Mouse (Mus musculus): ENCODE measurements around the gene Chp2. TPM values are rescaled to one million over a fixed set of nuclear protein-coding genes. Genes with fewer than 3 reads are reported as not detected.
"Not testable (repeated sequence)": the region's sequence is repeated elsewhere in the genome, so short reads cannot be mapped to it uniquely, and the experiment has no call there.

Gene Chp2
- total RNA-seq, 2 experiments from 2014 or later, result 2.3 to 4.7 TPM

GRCm38 (mm10) chr7:122240413-122241119 is 21.3 kb downstream of the Chp2 start:
- DNase-seq (ENCODE audit: low spot score in 2 of 2), result no peak
- intact Hi-C loops (cut with DNase I), result no loop called here

- intact Hi-C loops (cut with DNase I), result no loop called here
- no peak for DNase-seq (ENCODE audit: low spot score in 2 of 2)
Observed at GRCm38 (mm10) chr7:122242260-122242659, 23.0 kb downstream of the Chp2 start.

- DNase-seq (ENCODE audit: low spot score in 2 of 2); intact Hi-C loops (cut with DNase I): not testable (repeated sequence)
Observed at GRCm38 (mm10) chr7:122242744-122243143, 23.4 kb downstream of the Chp2 start.

DNA sequence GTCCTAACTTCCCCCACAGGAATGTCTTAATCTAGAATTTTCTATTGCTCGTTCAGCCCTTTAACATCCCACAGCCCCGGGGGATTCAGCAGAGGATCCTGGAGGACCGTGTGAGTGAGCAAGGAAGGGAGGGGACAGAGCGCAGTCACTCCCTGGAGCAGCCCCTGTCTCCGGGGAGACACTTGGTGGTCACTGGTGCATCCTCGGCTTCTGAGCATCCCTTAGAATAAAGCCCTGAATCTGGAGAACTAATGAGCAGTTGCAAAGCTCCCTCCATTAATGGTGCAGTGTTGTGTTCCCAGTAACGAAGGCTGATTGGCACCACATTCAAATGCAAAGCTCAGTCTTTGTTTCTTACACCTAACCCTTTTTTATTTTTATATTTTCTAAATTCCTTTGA is 24.9 kb downstream of the Chp2 start:
- DNase-seq (ENCODE audit: low spot score in 2 of 2), result no peak
- intact Hi-C loops (cut with DNase I), result no loop called here

DNA sequence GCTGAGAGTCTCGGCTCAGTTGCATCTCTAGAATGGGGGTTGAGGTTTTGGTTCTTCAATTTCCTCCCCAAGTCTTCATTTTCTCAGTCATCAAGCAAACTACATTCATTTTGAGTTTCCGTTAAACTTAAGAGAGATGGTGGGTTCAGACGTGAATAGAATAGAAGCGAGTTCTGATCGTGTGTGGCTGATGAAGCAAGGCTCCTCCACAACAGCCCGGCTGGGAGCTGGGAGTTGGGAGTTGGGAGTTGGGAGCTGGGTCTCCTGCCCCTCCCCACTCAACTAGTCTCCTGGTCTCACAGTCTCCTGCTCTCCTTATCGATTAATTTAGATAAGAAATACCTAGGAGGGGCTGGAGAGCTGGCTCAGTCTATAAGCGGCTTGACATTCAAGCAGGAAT is 25.3 kb downstream of the Chp2 start:
- intact Hi-C loops (cut with DNase I), result no loop called here
- DNase-seq (ENCODE audit: low spot score in 2 of 2), result no peak

- intact Hi-C loops (cut with DNase I), result no loop called here
- no peak for DNase-seq (ENCODE audit: low spot score in 2 of 2)
Observed at GRCm38 (mm10) chr7:122245976-122246375, 26.7 kb downstream of the Chp2 start.

GRCm38 (mm10) chr7:122247254-122247864 is 28.1 kb downstream of the Chp2 start:
- no peak for DNase-seq (ENCODE audit: low spot score in 2 of 2)
- intact Hi-C loops (cut with DNase I), result no loop called here

GRCm38 (mm10) chr7:122249321-122249821 is 30.1 kb downstream of the Chp2 start:
- intact Hi-C loops (cut with DNase I), result no loop called here
- peak; percentile 57 to 61 for DNase-seq (ENCODE audit: low spot score in 2 of 2)

DNA sequence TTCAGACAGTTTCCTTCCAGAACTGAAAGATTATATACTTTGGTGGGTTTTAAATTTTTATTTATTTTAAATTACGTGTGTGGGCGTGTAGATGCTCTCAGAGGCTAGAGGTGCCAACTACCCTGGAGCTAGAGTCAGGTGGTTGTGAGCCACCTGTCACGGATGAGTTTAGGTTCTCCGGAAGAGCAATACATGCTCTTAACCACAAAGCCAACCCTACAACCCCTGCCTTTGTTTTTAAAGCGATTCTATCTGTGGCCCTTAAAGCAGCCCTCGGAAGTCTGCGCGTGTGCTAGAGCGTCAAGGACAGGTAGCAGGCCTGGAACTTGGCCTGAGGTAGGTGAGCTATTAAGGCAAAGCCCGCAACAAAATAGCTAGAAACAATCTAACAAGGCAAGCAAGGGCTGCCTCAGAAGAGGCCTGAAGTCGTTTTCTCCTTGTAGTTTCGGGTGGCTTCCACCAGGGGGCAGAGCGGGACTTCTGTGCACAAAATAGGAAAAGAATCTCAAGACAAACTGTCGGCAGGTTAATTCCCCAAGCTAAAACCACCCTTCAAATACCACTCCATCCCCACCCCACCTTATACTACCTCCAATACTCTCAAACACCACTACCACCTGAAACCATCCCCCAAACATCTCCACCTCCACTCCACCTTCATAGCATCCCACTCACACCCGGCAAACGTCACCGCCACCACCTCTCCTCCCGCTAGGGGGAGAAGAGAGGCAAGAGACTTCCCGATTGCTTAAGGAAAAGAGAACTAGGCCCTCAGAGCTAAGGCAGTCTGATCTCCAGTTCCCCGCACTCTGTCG is 32.1 kb downstream of the Chp2 start:
- peak; percentile 81 for DNase-seq (ENCODE audit: low spot score in 2 of 2)
- intact Hi-C loops (cut with DNase I), result loop anchor here (1.0 to 10.0 kb wide), 3 partner anchors 41 to 673 kb away; no protein-coding TSS in a partner anchor

DNA sequence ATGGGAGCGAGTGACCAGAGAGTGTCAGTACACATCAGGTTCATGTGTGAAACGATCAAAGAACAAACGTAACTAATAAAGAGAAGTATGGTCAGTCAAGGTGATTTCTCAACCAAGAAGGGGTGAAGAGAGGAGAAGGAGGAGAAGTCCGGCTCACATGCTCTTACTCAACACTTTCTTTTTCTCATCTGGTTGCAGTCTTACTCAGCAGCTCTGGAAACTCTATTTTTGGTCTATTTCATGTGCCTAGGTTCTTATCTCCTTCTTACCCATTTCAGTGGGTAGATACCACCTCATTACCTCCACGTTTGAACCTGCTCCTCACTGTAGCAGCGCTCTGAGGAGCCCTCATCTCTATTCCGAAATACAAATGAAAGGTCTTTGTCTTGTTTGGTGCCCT is 37.4 kb downstream of the Chp2 start:
- no peak for DNase-seq (ENCODE audit: low spot score in 2 of 2)
- intact Hi-C loops (cut with DNase I), result loop anchor here (10.0 kb wide), 1 partner anchor 668 kb away; no protein-coding TSS in a partner anchor

DNA sequence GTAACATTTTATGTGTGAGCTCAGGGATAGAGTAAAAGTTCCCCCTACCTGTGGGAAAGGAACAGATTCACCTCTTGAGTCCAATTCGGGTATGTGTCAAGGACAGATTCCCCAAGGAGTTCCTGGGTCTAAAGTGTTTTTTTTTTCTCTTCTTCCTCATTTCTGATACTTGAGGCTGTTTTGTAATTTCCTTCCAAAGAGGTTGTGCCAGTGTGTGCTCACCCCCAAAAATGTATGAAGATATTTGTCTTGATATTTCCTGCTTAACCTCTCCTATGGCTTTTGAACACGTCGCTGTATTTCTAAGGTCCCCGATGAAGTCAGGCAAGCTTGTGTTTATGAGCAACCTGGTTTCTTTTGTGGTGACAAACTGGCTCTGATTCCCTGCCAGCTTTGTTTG is 39.2 kb downstream of the Chp2 start:
- intact Hi-C loops (cut with DNase I), result loop anchor here (10.0 kb wide), 1 partner anchor 666 kb away; no protein-coding TSS in a partner anchor
- no peak for DNase-seq (ENCODE audit: low spot score in 2 of 2)

DNA sequence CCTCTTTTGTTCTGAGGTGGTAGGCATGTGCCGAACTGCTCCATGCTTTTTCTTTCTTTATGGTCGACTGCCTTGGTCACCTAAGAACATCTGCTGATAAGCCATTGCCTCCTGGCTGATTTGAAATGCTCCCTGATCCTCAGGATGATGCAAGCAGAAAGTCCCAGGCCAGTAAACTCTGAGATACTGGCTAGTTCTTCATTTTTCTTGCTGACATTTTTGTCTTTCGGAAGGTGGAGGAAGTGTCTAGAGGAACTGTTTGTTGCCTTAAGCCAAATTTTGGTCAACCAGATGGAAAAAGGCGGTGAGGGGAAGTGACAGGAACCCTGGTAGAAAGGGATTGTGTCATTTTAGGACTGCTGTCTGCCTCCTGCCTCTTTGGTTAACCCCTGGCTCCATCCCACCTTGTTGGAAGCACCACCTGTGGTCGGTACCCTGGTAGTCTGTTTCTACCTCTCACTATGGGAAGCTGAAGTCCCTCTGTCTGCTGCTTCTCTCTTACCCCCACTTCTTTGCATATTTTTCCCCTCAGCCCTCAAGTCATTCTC is 40.8 kb downstream of the Chp2 start:
- no peak for DNase-seq (ENCODE audit: low spot score in 2 of 2)
- intact Hi-C loops (cut with DNase I), result no loop called here

DNA sequence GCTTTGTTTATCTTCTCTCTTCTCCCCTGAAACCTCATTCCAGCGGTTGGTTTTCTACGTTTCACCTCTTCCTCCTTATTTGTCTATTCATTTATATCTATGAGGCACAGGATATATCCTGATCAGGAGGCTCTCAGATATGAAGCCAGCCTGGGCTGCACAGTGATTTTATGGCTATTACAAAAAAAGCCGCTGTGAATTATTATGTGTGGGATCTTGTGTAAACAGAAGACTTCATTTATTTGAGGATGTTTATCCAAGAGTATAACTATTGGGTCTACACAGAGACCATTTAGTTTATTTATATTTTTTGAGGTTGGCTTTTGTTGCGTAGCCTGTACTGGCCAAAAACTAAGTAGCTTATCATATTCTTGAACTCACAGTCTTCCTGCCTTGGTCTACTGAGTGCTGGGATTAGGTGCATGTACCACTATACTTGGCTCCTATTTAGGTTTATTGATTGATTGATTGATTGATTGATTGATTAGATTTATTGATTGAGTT is 49.7 kb downstream of the Chp2 start:
- no peak for DNase-seq (ENCODE audit: low spot score in 2 of 2)
- intact Hi-C loops (cut with DNase I), result no loop called here

- intact Hi-C loops (cut with DNase I), result no loop called here
- no peak for DNase-seq (ENCODE audit: low spot score in 2 of 2)
Observed at GRCm38 (mm10) chr7:122272334-122272733, 53.0 kb downstream of the Chp2 start.

Other genes with a start within 250 kb of the Chp2 start
- 10 to 100 TPM; 42.5 to 44.3 TPM for gene Cog7, start 237.8 kb upstream of the Chp2 start, total RNA-seq (2021)
- gene Gga2, start 198.3 kb upstream of the Chp2 start, total RNA-seq (2021), result 10 to 100 TPM; 26.8 to 34.8 TPM
- gene Ubfd1, start 152.3 kb upstream of the Chp2 start, total RNA-seq (2021), result 10 to 100 TPM; 56.2 to 58.2 TPM
- gene Ears2, start 152.2 kb upstream of the Chp2 start, total RNA-seq (2021), result 1 to 10 TPM; 8.3 to 8.6 TPM
- 100 to 1,000 TPM; 267 to 269 TPM for gene Ndufab1, start 117.6 kb upstream of the Chp2 start, total RNA-seq (2021)
- gene Palb2, start 86.5 kb upstream of the Chp2 start, total RNA-seq (2021), result 1 to 10 TPM; 1.1 to 1.9 TPM
- gene Dctn5, start 86.5 kb upstream of the Chp2 start, total RNA-seq (2021), result 100 to 1,000 TPM in 1 of 2 experiments, 10 to 100 TPM in 1; 99.2 to 101 TPM
- 1 to 10 TPM; 1.4 to 2.5 TPM for gene Plk1, start 60.1 kb upstream of the Chp2 start, total RNA-seq (2021)
- under 1 TPM; 0.25 TPM for gene Ern2, start 33.3 kb upstream of the Chp2 start, total RNA-seq (2021)
- 1,000 to 10,000 TPM in 1 of 2 experiments, 100 to 1,000 TPM in 1; 978 to 1,072 TPM for gene Prkcb, start 69.3 kb downstream of the Chp2 start, total RNA-seq (2021)

All from left cerebral cortex, postnatal 36 days (tissue).